Mouse (Mus musculus) T-helper 1 cell (primary cell): Measurements from ENCODE around the gene Spint5.
"Not testable (repeated sequence)": the region's sequence is repeated elsewhere in the genome, so short reads cannot be mapped to it uniquely, and the experiment has no call there.

Source experiments
- in situ Hi-C: fragments of 300-600 bp; cut with MboI, MseI; formaldehyde crosslinking; loops from one replicate; pipeline ENCODE4 v1.15.1; 2025; ENCODE audit warnings: high pct_unique_total_duplicates

Spint5 gene

DNA sequence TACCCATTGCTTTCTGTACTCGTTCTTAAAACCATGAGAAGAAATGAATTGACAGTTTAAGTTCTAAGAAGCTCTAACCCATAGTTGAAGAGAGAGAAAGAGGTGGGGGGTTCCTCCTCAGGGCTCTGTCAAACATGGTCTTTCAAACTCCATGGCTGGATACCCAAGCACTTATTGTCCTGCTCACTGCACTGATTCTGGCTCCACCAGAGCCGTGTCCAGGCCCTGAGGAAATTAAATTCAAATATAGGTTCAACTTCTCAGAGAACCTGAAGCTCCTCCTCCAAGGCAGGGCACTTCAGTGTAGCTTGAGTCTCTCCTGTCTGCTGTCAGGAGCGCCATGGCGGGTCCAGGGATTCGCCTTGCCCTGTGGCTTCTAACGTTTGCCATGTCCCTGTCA, at the start of gene Spint5:
Spint5 (plus strand) TSS at position 301 of the 400 bp plus-strand sequence.
- in situ Hi-C loops = no loop called here

DNA sequence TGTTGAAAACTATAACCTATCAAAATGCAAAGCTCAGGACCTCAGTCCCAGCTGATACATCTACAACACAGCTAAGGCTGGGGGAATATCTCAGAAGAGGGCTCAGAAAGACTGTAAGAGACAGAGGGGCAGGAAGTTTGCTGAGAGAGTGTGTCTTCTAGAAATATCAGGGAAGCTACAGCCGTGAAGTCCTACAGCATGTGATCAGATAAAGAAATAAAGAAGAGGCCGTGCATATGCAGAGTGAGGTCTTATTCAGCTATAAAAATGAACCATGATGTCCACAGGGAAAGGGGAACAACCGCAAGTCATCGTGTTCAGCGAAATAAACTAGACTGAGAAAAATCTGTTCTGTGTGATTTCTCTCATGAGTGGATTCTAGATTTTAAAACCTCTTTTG, 44.8 kb upstream of the Spint5 start:
- in situ Hi-C loops = no loop called here

- in situ Hi-C loops = no loop called here
Observed at GRCm38 (mm10) chr2:164670938-164671337, 44.2 kb upstream of the Spint5 start.

DNA sequence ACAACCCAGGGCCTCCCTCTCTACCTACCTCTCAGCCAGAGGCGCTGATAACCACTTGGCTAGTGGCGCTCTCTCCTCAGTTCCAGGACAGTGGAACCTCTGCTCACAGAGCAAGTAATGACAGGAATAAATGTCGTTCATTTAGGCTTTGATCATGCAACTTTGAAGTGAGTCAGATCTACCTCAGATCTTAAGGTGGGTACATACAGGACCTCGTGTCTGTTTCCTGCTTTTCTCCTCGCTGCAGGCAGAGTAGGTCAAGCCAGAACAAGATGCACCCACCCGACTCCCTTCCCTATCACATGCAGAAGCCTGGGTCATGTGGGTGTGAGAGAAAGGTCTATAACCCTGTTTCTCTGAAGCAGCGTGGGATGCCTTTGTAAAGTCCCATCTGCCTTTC, 41.1 kb upstream of the Spint5 start, which contains the start of gene Wfdc11:
Wfdc11 (minus strand) TSS at position 101 of the 400 bp plus-strand sequence.
- in situ Hi-C loops = no loop called here

GRCm38 (mm10) chr2:164676103-164676502, 39.0 kb upstream of the Spint5 start:
- in situ Hi-C loops = no loop called here

DNA sequence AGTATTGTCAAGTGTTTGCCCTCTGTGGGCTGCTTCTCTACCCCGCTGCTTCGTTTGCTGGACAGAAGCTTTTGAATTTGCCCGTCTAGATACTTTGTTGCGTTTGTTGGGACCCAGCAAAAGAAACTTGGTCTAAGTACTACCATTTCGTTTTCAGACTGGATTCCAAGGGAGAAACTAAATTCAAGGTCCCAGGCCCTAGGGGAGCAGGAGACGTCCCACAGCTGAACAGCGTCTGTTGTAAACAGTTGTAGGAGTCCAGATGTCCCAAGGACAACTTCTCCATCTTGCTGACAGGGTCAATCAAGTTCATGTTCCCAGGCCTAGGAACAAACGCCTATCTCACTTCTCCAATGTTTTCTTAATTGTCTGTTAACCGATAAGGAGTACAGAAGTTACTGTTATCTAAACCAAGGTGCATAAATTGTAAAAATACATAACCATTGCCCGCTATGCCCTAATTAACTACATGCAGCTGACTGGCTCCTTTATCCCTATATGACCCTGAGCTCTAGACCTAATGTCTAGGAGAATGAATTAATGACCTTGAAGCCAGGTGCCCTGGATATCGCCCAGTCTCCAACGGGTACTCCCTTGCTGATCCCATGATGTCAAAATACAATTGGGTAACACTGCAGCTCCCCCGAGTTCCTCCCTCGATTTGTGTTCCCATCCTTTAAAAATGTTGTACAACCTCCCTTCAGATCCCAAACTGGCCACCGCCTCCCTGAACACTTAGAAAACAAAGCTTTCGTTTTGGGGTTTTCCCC, 38.0 kb upstream of the Spint5 start:
- in situ Hi-C loops = no loop called here

DNA sequence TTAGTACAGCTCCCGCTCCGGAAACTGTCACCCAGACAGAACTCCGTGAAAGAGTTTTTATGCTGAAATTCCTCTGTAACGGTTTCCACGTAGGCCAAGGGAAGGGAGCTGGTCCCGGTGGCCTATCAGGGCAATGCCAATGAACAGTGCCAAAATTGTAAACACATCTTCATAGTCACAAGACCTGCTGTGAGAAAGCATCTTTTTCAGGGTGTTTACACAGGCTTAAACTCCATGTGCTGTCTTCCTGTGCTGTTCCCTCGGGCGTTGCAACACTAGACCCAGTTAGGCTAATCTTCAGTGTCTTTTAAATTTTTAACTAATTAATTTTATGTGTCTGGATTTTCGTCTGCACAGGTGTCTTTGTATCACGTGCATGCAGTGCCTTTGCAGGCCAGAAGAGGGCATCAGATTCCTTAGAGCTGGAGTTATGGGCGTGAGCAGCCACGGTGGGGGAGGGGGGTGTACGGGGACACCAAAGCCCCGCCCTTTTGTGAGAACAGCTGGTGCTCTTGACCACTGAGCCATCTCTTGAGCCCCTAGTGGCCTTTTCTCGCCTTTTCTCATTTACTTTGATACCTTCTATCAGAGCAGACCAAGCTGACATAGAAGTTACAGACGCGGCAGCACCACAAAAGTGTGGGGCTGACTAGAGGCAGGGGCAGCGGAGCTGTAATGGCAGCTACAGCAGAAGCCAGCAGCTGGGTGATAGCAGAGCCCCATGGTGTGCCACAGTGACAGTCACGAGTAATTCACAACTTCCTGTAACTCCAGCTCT, 36.1 kb upstream of the Spint5 start:
- in situ Hi-C loops = no loop called here

GRCm38 (mm10) chr2:164679906-164680305, 35.2 kb upstream of the Spint5 start:
- in situ Hi-C loops = no loop called here

- in situ Hi-C loops = no loop called here
Observed at GRCm38 (mm10) chr2:164684807-164685206, 30.3 kb upstream of the Spint5 start, which contains the start of gene Wfdc13. TSS of gene Wfdc13 (plus strand) at chr2:164685107.

DNA sequence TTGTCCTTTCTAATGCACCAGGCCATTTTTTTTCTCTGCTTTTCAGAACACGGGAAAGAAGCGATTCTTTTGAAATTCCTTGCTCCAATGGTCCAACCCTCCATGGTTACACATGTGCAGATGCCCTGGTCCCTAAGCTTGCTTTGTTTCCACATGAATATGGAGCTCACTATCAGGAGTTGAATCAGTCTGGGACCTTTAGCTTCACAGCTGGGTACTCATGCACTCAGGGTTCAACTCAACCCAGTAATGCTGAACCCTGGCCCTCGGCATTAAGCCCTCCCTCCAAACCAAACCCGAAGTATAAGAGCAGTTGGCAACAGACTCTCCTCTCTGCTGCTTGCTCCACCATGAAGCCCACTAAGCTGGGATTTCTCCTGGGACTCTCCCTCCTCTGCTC, 16.9 kb upstream of the Spint5 start, which contains the start of gene Spint4:
Spint4 (plus strand) TSS at position 301 of the 400 bp plus-strand sequence.
- in situ Hi-C loops = no loop called here

DNA sequence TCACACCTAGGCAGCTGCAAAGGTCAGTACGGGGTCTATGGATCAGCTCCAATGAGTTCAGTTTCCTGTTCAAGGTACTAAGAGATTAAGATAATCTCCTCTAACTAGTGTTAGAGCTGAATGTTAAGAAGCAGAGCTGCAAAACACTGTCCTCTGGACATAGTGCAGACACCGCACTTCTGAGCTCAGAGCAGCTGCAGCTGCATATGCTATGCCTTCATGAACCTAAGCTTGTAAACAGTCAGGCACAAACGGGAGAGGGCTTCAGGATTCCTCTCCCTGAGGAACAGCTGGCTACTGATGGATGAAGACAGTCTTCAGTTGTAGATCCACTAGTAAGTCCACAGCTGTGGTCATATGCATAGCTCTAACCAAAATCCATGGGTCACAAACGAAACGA, 14.1 kb upstream of the Spint5 start:
- in situ Hi-C loops = no loop called here

GRCm38 (mm10) chr2:164701761-164702160, 13.3 kb upstream of the Spint5 start:
- in situ Hi-C loops = no loop called here

DNA sequence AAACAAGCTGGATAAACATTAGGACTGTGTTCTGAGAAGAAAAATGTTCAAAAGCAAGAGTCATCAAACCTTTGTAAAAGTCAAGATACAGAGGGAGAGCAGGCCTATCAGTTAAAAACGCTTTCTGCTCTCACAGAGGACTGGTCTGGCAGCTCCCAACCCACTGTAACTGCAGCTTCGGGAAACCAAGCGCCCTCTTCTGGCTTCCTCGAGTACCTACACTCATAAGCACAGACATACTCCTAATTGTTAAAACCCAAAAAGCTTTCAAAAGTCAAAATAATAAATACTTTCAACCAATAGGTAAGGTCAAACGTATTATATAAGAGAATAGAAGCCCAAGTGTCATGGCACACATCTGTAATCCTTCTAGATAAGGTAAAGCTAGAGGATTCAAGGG, 10.9 kb upstream of the Spint5 start:
- in situ Hi-C loops = no loop called here

GRCm38 (mm10) chr2:164705328-164705727, 9.8 kb upstream of the Spint5 start:
- in situ Hi-C loops = no loop called here

DNA sequence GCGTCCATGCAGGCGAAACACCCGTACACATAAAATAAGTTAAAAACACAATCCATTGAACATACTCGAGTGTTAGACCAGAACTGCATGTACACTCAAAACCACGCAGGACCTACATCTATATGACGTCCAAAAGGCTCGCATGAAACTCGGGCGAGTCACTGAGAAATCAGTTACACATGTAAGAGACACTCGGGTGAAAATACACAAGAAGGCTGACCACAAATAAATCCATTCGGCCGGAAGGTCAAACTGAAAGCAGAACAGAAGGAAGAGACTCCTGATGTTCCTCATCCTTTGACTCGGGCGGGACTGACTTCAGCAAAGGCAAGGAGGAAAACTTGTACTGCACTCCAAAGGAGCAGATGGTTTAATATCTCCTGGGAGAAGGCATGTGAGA, 9.1 kb upstream of the Spint5 start:
- in situ Hi-C loops = no loop called here

DNA sequence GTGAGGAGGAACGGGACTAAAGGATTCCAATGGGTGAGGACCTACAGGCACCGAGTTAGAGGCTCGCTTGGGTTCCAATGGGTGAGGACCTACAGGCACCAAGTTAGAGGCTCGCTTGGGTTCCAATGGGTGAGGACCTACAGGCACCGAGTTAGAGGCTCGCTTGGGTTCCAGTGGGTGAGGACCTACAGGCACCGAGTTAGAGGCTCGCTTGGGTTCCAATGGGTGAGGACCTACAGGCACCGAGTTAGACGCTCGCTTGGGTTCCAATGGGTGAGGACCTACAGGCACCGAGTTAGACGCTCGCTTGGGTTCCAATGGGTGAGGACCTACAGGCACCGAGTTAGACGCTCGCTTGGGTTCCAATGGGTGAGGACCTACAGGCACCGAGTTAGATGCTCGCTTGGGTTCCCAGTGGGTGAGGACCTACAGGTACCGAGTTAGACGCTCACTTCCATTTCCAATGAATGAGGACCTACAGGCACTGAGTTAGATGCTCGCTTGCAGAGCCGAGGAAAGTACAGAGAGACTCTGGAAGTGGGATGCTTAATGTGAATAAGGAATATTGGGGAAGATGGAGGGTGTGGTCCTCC, 1.2 kb downstream of the Spint5 start:
- in situ Hi-C loops = not testable (repeated sequence)

DNA sequence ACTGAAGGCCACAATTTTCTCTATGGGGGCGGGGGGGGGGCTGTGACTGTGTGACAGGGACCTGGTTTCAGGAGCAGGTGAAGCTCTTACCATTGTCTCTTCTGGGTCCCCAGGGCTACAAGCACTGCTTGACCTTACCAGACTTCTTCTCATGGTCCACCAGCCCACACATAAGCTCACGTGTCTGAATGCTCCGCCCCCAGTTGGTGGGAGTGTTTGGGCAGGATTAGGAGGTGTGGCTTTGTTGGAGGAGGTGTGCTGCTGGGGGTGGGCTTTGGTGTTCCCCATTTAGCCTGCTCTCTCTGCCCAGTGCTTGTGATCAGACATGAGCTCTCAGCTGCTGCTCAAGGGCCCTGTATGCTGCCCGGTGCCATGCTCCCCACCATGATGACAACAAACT, 8.2 kb downstream of the Spint5 start:
- in situ Hi-C loops = no loop called here

GRCm38 (mm10) chr2:164725895-164726619, 11.0 kb downstream of the Spint5 start:
- in situ Hi-C loops = no loop called here

- in situ Hi-C loops = no loop called here
Observed at GRCm38 (mm10) chr2:164731719-164732118, 16.6 kb downstream of the Spint5 start.

- in situ Hi-C loops = no loop called here
Observed at GRCm38 (mm10) chr2:164733259-164733658, 18.2 kb downstream of the Spint5 start.

DNA sequence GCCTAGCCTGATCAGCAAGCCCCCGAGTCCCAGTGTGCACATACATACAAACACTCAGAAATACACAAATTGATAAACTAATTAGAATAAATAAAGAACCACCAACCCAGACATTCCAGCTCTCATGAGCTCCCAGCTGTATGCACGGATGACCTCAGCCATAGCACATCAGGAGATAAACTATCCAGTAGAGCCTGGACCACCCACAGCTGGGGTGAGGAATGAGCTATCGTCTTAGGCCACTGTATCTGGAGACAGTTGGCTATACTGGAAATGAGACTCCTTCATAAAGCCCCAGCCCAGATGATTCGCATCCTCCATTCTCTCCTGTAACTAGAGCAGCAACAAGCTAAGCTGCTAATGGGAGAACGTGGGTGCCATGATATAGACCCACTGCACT, 19.7 kb downstream of the Spint5 start:
- in situ Hi-C loops = no loop called here

GRCm38 (mm10) chr2:164735446-164735845, 20.3 kb downstream of the Spint5 start:
- in situ Hi-C loops = no loop called here
